Mouse (Mus musculus): ENCODE measurements around the gene Mta1.

GRCm38 (mm10) chr12:113139908-113140615, 42.0 kb downstream of the Mta1 start, which contains the start of gene Crip2:
- TF ChIP-seq CTCF (IDR thresholded peaks at IDR 0.05; ENCODE audit: extremely low read depth, insufficient read length, insufficient replicate concordance, low read depth, low read length) (no peak), POLR2A (IDR thresholded peaks at IDR 0.05; ENCODE audit: low read depth, low read length) (no peak)

Data from small intestine, adult 2 months (tissue).